In the genomic region with DNA sequence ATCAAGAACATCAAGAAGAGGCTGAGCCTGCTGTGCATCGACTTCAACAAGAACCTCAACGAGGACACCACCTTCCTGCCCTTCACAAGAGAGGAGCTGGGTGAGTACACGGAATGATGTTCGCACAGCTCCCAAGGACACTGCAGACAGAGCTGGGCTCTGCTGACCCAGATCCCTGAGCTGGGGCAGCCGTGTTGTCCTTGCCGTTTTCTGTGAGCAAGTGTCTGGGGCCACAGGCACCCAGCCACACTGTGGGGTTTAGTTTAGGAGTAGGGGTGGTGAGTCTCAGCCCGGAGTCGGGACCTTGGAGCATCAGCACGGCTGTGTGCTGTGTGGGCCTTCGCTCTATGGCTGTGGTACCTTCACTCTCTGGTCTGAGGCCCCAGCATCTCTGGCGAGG, we compare ENCODE assay signal across 21 mouse cellular contexts. TPM values are rescaled to one million over a fixed set of nuclear protein-coding genes. Genes with fewer than 3 reads are reported as not detected.
DNase-seq lines count a peak whose midpoint lies in the region; TF ChIP-seq lines count a peak whose summit lies in the region.
"Had no signal": no experiment of that assay in that cellular context is flagged by ENCODE, and none has a peak within 500 bp of the region (broad histone marks: within the 10 kb centered on the region; RNA-seq: fewer than 3 reads in every experiment).

No protein-coding gene starts in this region.

- no peaks in the 10 kb centered on the region for H3K9me3 ChIP-seq in midbrain, embryonic 10.5 days (replicated peaks)
- H3K9me3 ChIP-seq: forebrain, embryonic 10.5 days; heart, embryonic 10.5 days; heart, embryonic 13.5 days had no signal

- 93% methylated on average over 11 of the region's 11 CpGs for WGBS in heart, adult 2 months
- 94% methylated on average over 11 of the region's 11 CpGs for WGBS in midbrain, embryonic 10.5 days

- H3K27ac ChIP-seq in heart, adult 2 months = no peak overlapping the region
- H3K27ac ChIP-seq in midbrain, embryonic 10.5 days (replicated peaks) = no peak overlapping the region
- H3K27ac ChIP-seq: forebrain, embryonic 10.5 days; heart, embryonic 10.5 days; heart, embryonic 13.5 days; hindbrain, embryonic 14.5 days; hindbrain, postnatal 0 days had no signal

- TF ChIP-seq CTCF in heart, adult 2 months (IDR thresholded peaks at IDR 0.05) = no peak

- TF ChIP-seq POLR2A in heart, adult 2 months (IDR thresholded peaks at IDR 0.05; ENCODE audit: insufficient read depth, low read depth, low read length) = no peak

- no peaks in the 10 kb centered on the region for H3K27me3 ChIP-seq in heart, adult 2 months (ENCODE audit: control insufficient read depth, insufficient read depth, low read length)
- no peaks in the 10 kb centered on the region for H3K27me3 ChIP-seq in midbrain, embryonic 10.5 days (ENCODE audit: low read depth, poor library complexity, severe bottlenecking)
- H3K27me3 ChIP-seq: heart, embryonic 13.5 days had no signal

- peak; percentile 83 to 87 for DNase-seq in adrenal gland, adult (ENCODE audit: inconsistent age in 2 of 2, low spot score in 1 of 2)
- no peak for DNase-seq in adrenal gland, adult 18-20 months (ENCODE audit: low spot score in 2 of 2)
- peak; percentile 68 for DNase-seq in adrenal gland, adult 8-10 months
- peak; percentile 49 for DNase-seq in adrenal gland, postnatal 25 days
- no peak for DNase-seq in heart, adult 2 months
- no peak for DNase-seq in midbrain, embryonic 10.5 days (ENCODE audit: low spot score)
- DNase-seq: cerebellum, adult 18-20 months; cerebellum, adult 9-10 months; cerebellum, postnatal 14 days; gastrocnemius, postnatal 25 days; heart, adult 18-20 months; heart, postnatal 14 days; heart, postnatal 4 days; kidney, adult 18-20 months had no signal

- H3K36me3 ChIP-seq in heart, adult 2 months (ENCODE audit: control insufficient read depth, insufficient read depth, low read length) = no peaks in the 10 kb centered on the region
- peaks cover 100% of the 10 kb centered on the region for H3K36me3 ChIP-seq in midbrain, embryonic 10.5 days

- H3K4me3 ChIP-seq in heart, adult 2 months = no peak overlapping the region
- H3K4me3 ChIP-seq in midbrain, embryonic 10.5 days = no peak overlapping the region
- H3K4me3 ChIP-seq: forebrain, embryonic 10.5 days; heart, embryonic 10.5 days; heart, embryonic 13.5 days had no signal

- no peak overlapping the region for H3K9ac ChIP-seq in heart, adult 2 months (ENCODE audit: low read depth, low read length)
- H3K9ac ChIP-seq: heart, embryonic 13.5 days; hindbrain, embryonic 14.5 days had no signal

- intact Hi-C loops in heart, adult 2 months (cut with DNase I) = no loop called here

- no peaks in the 10 kb centered on the region for H3K79me2 ChIP-seq in heart, adult 2 months (replicated peaks; ENCODE audit: control insufficient read depth, insufficient read depth, low read length)

- no peaks in the 10 kb centered on the region for H3K4me1 ChIP-seq in heart, adult 2 months (ENCODE audit: control insufficient read depth, insufficient read depth, low read length)
- H3K4me1 ChIP-seq in midbrain, embryonic 10.5 days = 0 out of 2 replicates have a peak, but pooled peaks cover 9% of the 10 kb centered on the region
- H3K4me1 ChIP-seq: forebrain, embryonic 10.5 days; heart, embryonic 13.5 days had no signal

- no peak for TF ChIP-seq EP300 in heart, adult 2 months (IDR thresholded peaks at IDR 0.05; ENCODE audit: insufficient read depth, low read depth, low read length)

RNA-seq across cellular contexts. Expression of a gene that starts 8.1 kb away (rescaled TPM):
- 10 to 100 TPM; 34.0 to 64.4 TPM for total RNA-seq in adrenal gland, adult 18-20 months (2021)
- total RNA-seq in adrenal gland, adult 8-10 months (2022) = 10 to 100 TPM; 43.6 to 59.2 (median 45.7) TPM
- 54.3 and 80.2 TPM in 2 replicates for total RNA-seq in adrenal gland, postnatal 25 days (2021)
- total RNA-seq in heart, adult 2 months (2021) = 10 to 100 TPM; 11.3 to 15.5 TPM
- 15.2 and 17.0 TPM in 2 replicates for polyA plus RNA-seq in heart, adult 2 months (2012; rRNA removed)
- polyA plus RNA-seq in midbrain, embryonic 10.5 days (2016; fragmentation: Nextera tagmentation; extraction: Ambion mirVana) = 87.1 and 107 TPM in 2 replicates

RNA-seq across cellular contexts. Expression of a gene that starts 17.9 kb away (rescaled TPM):
- 100 to 1,000 TPM; 220 to 229 TPM for total RNA-seq in adrenal gland, adult 18-20 months (2021)
- 100 to 1,000 TPM; 185 to 247 (median 197) TPM for total RNA-seq in adrenal gland, adult 8-10 months (2022)
- total RNA-seq in adrenal gland, postnatal 25 days (2021) = 198 and 223 TPM in 2 replicates
- 10 to 100 TPM; 84.5 to 90.1 TPM for total RNA-seq in heart, adult 2 months (2021)
- polyA plus RNA-seq in heart, adult 2 months (2012; rRNA removed) = 158 and 161 TPM in 2 replicates
- polyA plus RNA-seq in midbrain, embryonic 10.5 days (2016; fragmentation: Nextera tagmentation; extraction: Ambion mirVana) = 289 and 314 TPM in 2 replicates

RNA-seq across cellular contexts. Expression of a gene that starts 20.8 kb away (rescaled TPM):
- total RNA-seq in adrenal gland, adult 18-20 months (2021) = 1 to 10 TPM in 1 of 2 experiments, under 1 TPM in 1; 0.93 to 1.3 TPM
- total RNA-seq in adrenal gland, adult 8-10 months (2022) = 1 to 10 TPM in 2 of 4 experiments, under 1 TPM in 2; 0.35 to 2.7 (median 1.3) TPM
- total RNA-seq in adrenal gland, postnatal 25 days (2021) = 1.6 and 2.7 TPM in 2 replicates
- total RNA-seq in heart, adult 2 months (2021) = under 1 TPM; 0.36 to 0.70 TPM
- 0.06 and 0.15 TPM in 2 replicates for polyA plus RNA-seq in heart, adult 2 months (2012; rRNA removed)
- polyA plus RNA-seq in midbrain, embryonic 10.5 days (2016; fragmentation: Nextera tagmentation; extraction: Ambion mirVana) = 0.35 and 0.60 TPM in 2 replicates
- polyA plus RNA-seq: activated CD4-positive, CD25-positive, alpha-beta regulatory T cell, adult 4 months; inflammation-experienced regulatory T-cells, adult 6 months had no signal

RNA-seq across cellular contexts. Expression of a gene that starts 27.8 kb away (rescaled TPM):
- total RNA-seq in adrenal gland, adult 18-20 months (2021) = 100 to 1,000 TPM; 165 to 179 TPM
- total RNA-seq in adrenal gland, adult 8-10 months (2022) = 100 to 1,000 TPM; 169 to 227 (median 204) TPM
- total RNA-seq in adrenal gland, postnatal 25 days (2021) = 182 and 184 TPM in 2 replicates
- total RNA-seq in heart, adult 2 months (2021) = 100 to 1,000 TPM; 115 to 123 TPM
- 89.3 and 116 TPM in 2 replicates for polyA plus RNA-seq in heart, adult 2 months (2012; rRNA removed)
- 215 TPM in 2 replicates for polyA plus RNA-seq in midbrain, embryonic 10.5 days (2016; fragmentation: Nextera tagmentation; extraction: Ambion mirVana)

RNA-seq across cellular contexts. Expression of a gene that starts 40.7 kb away (rescaled TPM):
- total RNA-seq in adrenal gland, adult 18-20 months (2021) = 10 to 100 TPM; 25.6 to 44.1 TPM
- total RNA-seq in adrenal gland, adult 8-10 months (2022) = 10 to 100 TPM; 50.7 to 86.9 (median 66.5) TPM
- total RNA-seq in adrenal gland, postnatal 25 days (2021) = 45.1 and 80.7 TPM in 2 replicates
- 10 to 100 TPM; 13.9 to 14.4 TPM for total RNA-seq in heart, adult 2 months (2021)
- 20.5 and 21.9 TPM in 2 replicates for polyA plus RNA-seq in heart, adult 2 months (2012; rRNA removed)
- 17.4 and 26.6 TPM in 2 replicates for polyA plus RNA-seq in midbrain, embryonic 10.5 days (2016; fragmentation: Nextera tagmentation; extraction: Ambion mirVana)

Comparison
In these comparisons a context has a peak if more than half of its experiments do, and no peak if none do; other contexts are left out.
1. DNase-seq: peak in adrenal gland, adult (2 of 2), adrenal gland, adult 8-10 months (single experiment) and adrenal gland, postnatal 25 days (single experiment); none in adrenal gland, adult 18-20 months (0 of 2), heart, adult 2 months (0 of 2) and midbrain, embryonic 10.5 days (single experiment).